Mouse (Mus musculus): ENCODE measurements around the gene Hspb1. TPM values are rescaled to one million over a fixed set of nuclear protein-coding genes. Genes with fewer than 3 reads are reported as not detected.

Gene Hspb1
- polyA plus RNA-seq, 1 experiment from 2014 or later: 70.0 TPM

DNA sequence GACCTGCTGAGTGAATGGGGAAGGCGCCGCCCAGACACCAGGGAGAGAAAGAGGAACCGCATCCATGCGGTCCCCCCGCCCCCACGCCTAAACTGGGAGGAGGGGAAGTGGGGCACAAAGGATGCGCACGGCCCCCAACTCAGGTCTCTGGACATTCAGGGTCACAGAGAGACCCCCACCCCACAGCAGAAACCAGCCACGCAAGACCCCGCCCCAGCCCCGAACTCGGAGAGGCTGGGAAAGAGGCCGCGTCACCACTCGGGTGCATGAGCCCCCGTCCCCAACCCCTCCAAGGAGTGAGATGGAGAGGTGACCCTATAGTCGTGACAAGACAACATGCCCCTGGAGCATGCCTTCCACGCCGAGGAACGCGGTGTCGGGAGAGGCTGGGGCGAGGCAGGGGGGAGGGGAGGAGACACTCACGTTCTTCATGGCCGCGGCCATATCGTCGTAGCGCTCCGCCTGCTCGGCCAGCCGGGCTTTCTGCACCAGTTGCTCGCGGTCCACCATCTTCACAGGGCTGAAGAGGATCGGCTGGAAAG lies 46.3 kb downstream of the Hspb1 start:
- under 1% methylated on average over 33 of the region's 35 CpGs for WGBS
- peak overlapping the region; percentile 93 for H3K9ac ChIP-seq
- H3K4me2 ChIP-seq: peak overlapping the region; percentile 64

DNA sequence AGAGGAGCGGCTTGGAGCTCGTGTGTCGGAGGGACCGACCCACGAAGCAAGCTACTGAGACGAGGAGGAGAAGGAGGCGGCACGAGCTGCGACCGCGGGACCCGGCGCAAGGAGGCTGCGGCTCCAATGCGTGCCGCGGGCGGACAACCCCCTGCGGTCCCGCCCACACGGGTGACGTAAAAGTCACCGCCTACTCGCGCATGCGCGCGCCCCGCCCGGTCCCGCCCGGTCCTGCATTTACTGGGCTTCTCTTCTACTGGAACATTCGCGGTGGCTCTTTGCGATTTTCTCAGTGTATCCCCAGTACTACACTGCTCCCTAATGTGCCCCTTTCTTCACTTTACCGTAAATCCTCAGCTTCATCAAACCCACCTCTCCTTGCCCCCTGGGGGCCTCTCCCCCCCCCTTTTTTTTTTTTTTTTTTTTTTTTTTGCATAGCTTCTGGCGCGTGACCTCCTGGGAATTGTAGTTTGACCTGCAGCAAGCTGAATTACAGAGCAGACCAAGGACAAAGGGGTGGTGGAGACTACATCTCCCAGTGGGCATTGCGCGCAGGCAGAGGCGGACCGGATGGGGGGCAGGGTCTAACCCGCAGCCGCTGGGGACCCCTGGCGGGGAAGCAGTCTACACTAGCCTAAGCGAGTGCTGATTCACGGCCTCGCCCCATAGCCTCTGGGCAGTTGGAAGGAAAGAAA lies 46.9 kb downstream of the Hspb1 start, which contains the start of gene Ywhag:
Gene Ywhag, minus strand, starts transcription at position 136 of the 695 bp plus-strand sequence.
- H3K4me1 ChIP-seq: peaks cover 23% of the 10 kb centered on the region
- under 1% methylated on average over 48 of the region's 48 CpGs for WGBS
- peak within 1 kb of the TSS; percentile 64 for H3K4me2 ChIP-seq
- H3K9ac ChIP-seq: peak within 1 kb of the TSS; percentile 93
- H3K36me3 ChIP-seq: peaks cover 29% of the 10 kb centered on the region
- H3K4me3 ChIP-seq (replicated peaks): peak within 1 kb of the TSS; percentile 97
- no peaks in the 10 kb centered on the region for H3K27me3 ChIP-seq
- H3K9me3 ChIP-seq (replicated peaks): no peaks in the 10 kb centered on the region
- ATAC-seq (replicated peaks; ENCODE audit: low FRiP score): peak; percentile 97
- peak within 1 kb of the TSS; percentile 98 for H3K27ac ChIP-seq

More for the DNA sequence above, 46.3 kb downstream of the Hspb1 start:
- ATAC-seq (replicated peaks; ENCODE audit: low FRiP score): peak; percentile 75
- peaks cover 36% of the 10 kb centered on the region for H3K36me3 ChIP-seq
- no peaks in the 10 kb centered on the region for H3K27me3 ChIP-seq
- H3K4me1 ChIP-seq: peaks cover 23% of the 10 kb centered on the region
- H3K9me3 ChIP-seq (replicated peaks): no peaks in the 10 kb centered on the region
- peak overlapping the region; percentile 97 for H3K4me3 ChIP-seq (replicated peaks)
- H3K27ac ChIP-seq: peak overlapping the region; percentile 98

DNA sequence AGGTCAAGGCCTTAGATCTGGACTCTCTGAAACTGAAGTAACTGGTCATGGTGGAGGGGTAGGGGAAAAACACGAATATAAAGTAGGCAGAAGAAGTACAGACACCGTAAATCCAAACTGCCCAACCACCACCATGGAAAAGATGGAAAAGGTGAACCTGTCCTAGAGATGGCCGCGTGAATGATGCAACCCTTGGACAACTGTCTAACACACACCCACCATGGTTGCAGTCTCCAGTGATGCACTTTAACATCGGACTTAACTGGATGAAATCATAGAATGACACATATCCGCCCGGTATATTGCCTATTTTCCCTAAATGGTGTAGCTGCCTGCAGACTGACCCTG lies 47.4 kb downstream of the Hspb1 start:
- WGBS: 54% methylated on average over 7 of the region's 7 CpGs
- peak; percentile 31 for ATAC-seq (replicated peaks; ENCODE audit: low FRiP score)
- Histone ChIP-seq H3K27ac (peak overlapping the region; percentile 98), H3K4me2 (peak overlapping the region; percentile 64), H3K4me3 (replicated peaks) (peak overlapping the region; percentile 97), H3K4me1 (peaks cover 23% of the 10 kb centered on the region), H3K27me3 (no peaks in the 10 kb centered on the region), H3K9ac (no peak overlapping the region), H3K9me3 (replicated peaks) (no peaks in the 10 kb centered on the region), H3K36me3 (peaks cover 24% of the 10 kb centered on the region)

DNA sequence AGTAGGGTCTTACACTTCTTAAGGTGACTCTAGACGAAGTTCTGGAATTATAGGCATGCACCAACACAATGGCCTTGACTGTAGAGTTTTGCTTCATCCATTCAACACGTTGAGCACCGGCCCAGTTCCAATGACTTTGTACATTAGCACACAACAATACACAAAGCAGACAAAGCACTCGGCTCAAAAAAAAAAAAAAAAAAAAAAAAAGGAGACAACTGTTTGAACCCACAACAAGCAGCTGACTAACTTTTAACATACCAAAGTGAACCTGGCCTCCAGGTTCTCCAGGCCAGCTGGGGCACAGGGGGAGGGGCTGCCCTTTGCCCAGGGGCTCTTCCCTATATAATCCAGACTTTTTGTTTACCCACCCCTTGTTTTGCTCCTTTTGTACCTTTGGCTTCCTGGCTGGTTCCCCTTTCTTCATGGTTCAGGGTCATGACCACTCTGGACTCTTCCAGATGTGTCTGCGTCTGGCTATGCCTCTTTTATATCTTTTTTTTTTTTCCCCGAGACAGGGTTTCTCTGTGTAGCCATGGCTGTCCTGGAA lies 48.0 kb downstream of the Hspb1 start:
- H3K4me3 ChIP-seq (replicated peaks): no peak overlapping the region

More for the DNA sequence above, 48.0 kb downstream of the Hspb1 start:
- H3K4me2 ChIP-seq: no peak overlapping the region
- H3K27me3 ChIP-seq: no peaks in the 10 kb centered on the region
- no peak overlapping the region for H3K9ac ChIP-seq
- ATAC-seq (replicated peaks; ENCODE audit: low FRiP score): no peak
- H3K27ac ChIP-seq: no peak overlapping the region
- H3K36me3 ChIP-seq: peaks cover 18% of the 10 kb centered on the region
- H3K9me3 ChIP-seq (replicated peaks): no peaks in the 10 kb centered on the region
- WGBS: 83% methylated on average over 6 of the region's 6 CpGs
- peaks cover 26% of the 10 kb centered on the region for H3K4me1 ChIP-seq

Other genes with a start within 250 kb of the Hspb1 start
- 78.2 and 89.0 TPM in 2 replicates for gene Por, start 217.9 kb upstream of the Hspb1 start, polyA plus RNA-seq (2015; fragmentation: Nextera tagmentation; extraction: Ambion mirVana)
- gene Tmem120a, start 143.5 kb upstream of the Hspb1 start, polyA plus RNA-seq (2015; fragmentation: Nextera tagmentation; extraction: Ambion mirVana): 64.2 and 68.1 TPM in 2 replicates
- gene Styxl1, start 109.5 kb upstream of the Hspb1 start, polyA plus RNA-seq (2015; fragmentation: Nextera tagmentation; extraction: Ambion mirVana): 0.17 and 0.39 TPM in 2 replicates
- 568 and 588 TPM in 2 replicates for gene Mdh2, start 109.4 kb upstream of the Hspb1 start, polyA plus RNA-seq (2015; fragmentation: Nextera tagmentation; extraction: Ambion mirVana)
- gene Srrm3, start 81.0 kb upstream of the Hspb1 start, polyA plus RNA-seq (2015; fragmentation: Nextera tagmentation; extraction: Ambion mirVana): 0.55 and 1.2 TPM in 2 replicates
- 179 and 189 TPM in 2 replicates for gene Ywhag, start 46.7 kb downstream of the Hspb1 start, polyA plus RNA-seq (2015; fragmentation: Nextera tagmentation; extraction: Ambion mirVana)
- gene Ssc4d, start 86.6 kb downstream of the Hspb1 start, polyA plus RNA-seq (2015; fragmentation: Nextera tagmentation; extraction: Ambion mirVana): 9.6 and 10.1 TPM in 2 replicates
- 0.30 TPM in 1 of 2 replicates, not detected in the other for gene Zp3, start 92.2 kb downstream of the Hspb1 start, polyA plus RNA-seq (2015; fragmentation: Nextera tagmentation; extraction: Ambion mirVana)
- gene Dtx2, start 106.9 kb downstream of the Hspb1 start, polyA plus RNA-seq (2015; fragmentation: Nextera tagmentation; extraction: Ambion mirVana): 29.4 and 29.9 TPM in 2 replicates
- gene Upk3b, start 150.6 kb downstream of the Hspb1 start, polyA plus RNA-seq (2015; fragmentation: Nextera tagmentation; extraction: Ambion mirVana): 2.6 and 5.9 TPM in 2 replicates
- 2.8 and 3.2 TPM in 2 replicates for gene Upk3bl, start 166.6 kb downstream of the Hspb1 start, polyA plus RNA-seq (2015; fragmentation: Nextera tagmentation; extraction: Ambion mirVana)
- gene Rasa4, start 196.0 kb downstream of the Hspb1 start, polyA plus RNA-seq (2015; fragmentation: Nextera tagmentation; extraction: Ambion mirVana): 15.4 and 18.5 TPM in 2 replicates
- 249 and 260 TPM in 2 replicates for gene Polr2j, start 228.7 kb downstream of the Hspb1 start, polyA plus RNA-seq (2015; fragmentation: Nextera tagmentation; extraction: Ambion mirVana)
- gene Lrwd1, start 248.2 kb downstream of the Hspb1 start, polyA plus RNA-seq (2015; fragmentation: Nextera tagmentation; extraction: Ambion mirVana): 33.6 and 40.2 TPM in 2 replicates
- 15.7 and 16.9 TPM in 2 replicates for gene Alkbh4, start 248.2 kb downstream of the Hspb1 start, polyA plus RNA-seq (2015; fragmentation: Nextera tagmentation; extraction: Ambion mirVana)